Mouse (Mus musculus) right cerebral cortex, adult 18-20 months (tissue): Measurements from ENCODE around the gene Nr3c2.

Experiments used
- DNase-seq: peaks from one replicate; pipeline ENCODE4 v3.0.0; 2022; ENCODE audit warnings: mixed read lengths

Nr3c2 gene

DNA sequence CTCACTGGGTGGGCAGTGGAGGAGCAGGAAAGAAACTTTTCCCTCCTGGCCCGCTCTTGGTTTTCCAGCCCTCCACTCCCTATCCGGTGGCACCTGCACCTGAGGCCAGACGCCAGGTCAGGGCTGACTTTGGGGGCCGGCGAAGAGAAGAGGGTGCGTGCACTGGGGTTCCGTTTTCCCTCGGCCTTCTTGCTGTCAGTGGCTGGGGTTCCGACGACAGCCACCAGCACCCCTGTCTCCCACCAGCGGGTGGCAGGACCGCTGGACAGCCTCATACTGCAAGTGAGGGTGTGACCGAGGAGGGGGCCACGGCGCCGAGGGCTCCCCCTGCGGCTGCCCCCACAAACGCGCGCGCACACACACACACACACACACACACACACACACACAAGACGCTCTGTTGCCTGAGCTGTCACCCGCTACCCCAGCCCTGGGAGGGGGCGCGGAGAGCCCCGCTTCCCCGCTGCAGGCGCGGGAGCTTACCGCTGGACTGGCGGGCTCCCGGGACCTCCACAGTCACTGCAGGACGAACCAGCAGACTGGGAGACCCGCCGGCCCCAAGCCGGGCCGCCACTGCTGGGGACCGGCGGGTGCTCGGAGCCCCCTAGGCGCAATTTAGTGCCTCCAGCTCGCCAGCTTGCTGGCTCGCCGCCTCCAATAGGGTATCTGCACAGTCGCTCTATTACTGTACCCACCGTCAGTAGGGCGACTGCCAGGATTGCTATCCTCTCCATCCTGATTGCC lies at the start of gene Nr3c2:
Gene Nr3c2, plus strand, starts transcription at position 32 of the 744 bp plus-strand sequence.
- peak; percentile 62 for DNase-seq

DNA sequence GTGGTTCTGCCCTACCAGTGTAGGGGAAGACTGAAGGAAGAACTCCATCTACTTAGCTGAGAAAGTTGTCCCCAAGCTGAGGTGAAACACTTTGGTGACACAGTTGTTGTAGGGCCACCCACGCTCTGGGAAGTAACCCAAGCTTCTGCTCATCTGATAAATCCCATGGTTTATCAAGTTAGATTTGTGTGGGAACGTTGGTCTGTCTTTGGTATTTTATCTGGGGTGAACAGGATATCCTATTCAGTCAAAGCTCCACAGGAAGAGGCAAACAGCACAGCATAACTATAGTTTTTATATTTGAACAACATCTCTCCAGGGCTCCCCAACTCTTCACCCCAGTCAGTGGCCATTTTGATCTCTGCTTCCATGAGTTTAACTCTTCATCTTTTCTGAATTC lies 40.7 kb upstream of the Nr3c2 start:
- DNase-seq, result no peak

DNA sequence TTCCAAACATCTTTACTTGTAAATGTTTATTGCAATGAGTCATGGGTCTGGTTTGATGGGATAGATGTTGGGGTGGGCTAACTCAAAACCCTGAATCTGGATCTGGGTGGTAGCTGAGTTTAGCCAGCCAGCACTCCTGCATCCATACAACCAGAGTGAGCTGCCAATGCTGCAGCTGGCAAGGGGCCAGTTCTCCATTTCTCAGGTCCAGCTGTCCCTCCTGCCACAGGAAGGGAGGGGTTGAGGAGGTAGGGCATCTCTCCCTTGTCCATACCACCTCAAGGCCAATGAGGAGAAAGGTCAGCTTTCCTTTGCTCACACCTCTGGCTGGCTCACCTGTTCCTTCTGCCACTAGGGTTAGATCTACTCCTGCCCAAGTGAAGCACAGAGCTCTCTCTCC lies 39.5 kb upstream of the Nr3c2 start:
- no peak for DNase-seq

- no peak for DNase-seq
Measured at GRCm38 (mm10) chr8:76863066-76863465, 36.2 kb upstream of the Nr3c2 start.

GRCm38 (mm10) chr8:76876809-76877208 lies 22.4 kb upstream of the Nr3c2 start:
- DNase-seq, result peak; percentile 49

- DNase-seq, result no peak
Measured at GRCm38 (mm10) chr8:76897050-76897449, 2.2 kb upstream of the Nr3c2 start.

- peak; percentile 70 for DNase-seq
Measured at GRCm38 (mm10) chr8:76898721-76899410, 376 bp upstream of the Nr3c2 start.

DNA sequence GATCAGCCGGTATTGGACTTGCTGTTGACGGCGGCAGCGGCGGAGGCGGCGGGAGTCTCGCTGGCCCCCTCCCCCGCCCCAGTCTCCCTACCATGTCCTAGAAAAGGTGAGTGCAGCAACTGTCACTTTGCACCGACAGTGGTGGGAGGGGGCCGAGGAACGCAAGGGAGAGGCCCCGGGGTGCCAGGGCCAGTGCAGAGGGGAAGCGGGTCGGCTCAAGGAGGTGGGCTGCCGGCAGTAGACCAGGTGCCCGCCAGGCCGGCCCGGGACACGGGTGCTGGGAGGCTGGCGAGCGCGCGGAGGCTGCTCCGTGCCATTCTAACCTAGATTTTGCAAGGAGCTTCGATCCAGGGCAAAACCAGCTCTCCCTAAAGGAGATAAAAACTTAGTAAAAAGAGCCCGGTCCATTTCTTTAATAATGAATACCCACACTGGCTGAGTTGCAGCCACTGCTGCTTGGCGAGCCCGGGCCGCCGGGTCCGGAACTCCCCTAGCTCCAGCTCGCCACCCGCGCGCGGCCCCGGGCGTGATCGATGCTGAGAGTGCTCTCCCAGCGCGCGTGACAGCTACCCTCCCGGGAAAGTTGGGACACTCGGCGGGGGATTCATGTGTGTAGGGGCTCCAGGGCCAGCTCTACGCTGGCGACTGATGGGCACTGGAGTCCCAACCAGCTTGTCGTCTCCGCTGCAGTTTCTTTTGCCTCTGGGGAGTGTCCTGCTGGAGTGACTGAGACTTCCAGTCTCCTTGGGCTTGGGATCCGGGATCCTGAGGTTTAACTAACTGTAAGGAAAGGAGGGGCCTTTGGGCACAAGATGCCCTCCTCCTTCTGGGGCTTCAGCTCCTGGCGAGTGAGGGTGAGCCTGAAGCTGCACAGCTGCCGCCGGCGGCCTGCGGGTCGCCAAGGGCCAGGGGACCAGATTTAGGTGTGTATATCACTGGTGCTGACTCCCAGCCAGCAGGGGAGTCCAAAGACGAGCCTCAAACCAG lies 1.2 kb downstream of the Nr3c2 start:
- DNase-seq, result peak; percentile 54

- DNase-seq, result peak; percentile 99
Measured at GRCm38 (mm10) chr8:76901430-76902204, 2.4 kb downstream of the Nr3c2 start.

- no peak for DNase-seq
Measured at GRCm38 (mm10) chr8:76902205-76903078, 3.2 kb downstream of the Nr3c2 start.

GRCm38 (mm10) chr8:76911206-76911605 lies 12.0 kb downstream of the Nr3c2 start:
- DNase-seq, result no peak

- no peak for DNase-seq
Measured at GRCm38 (mm10) chr8:76912678-76913077, 13.4 kb downstream of the Nr3c2 start.

DNA sequence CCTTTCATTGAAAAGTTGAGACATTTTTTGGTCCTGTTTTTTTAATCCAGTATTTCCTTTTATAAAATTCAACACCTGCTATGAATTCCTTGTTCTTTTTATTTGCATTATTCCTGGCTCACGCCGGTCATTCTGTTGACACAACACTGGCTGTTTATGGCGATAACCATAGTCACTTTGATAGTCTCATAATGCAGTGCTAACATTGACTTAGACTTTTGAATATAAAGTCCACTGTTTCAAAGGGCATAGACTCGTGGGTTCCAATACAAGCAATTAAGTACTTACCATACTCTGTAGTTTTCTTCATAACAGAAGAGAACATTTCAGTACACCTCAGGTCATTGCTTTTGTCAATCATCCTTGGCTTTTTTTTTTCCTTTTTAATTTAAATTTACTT lies 14.0 kb downstream of the Nr3c2 start:
- no peak for DNase-seq

- DNase-seq, result no peak
Measured at GRCm38 (mm10) chr8:76915260-76915659, 16.0 kb downstream of the Nr3c2 start.

DNA sequence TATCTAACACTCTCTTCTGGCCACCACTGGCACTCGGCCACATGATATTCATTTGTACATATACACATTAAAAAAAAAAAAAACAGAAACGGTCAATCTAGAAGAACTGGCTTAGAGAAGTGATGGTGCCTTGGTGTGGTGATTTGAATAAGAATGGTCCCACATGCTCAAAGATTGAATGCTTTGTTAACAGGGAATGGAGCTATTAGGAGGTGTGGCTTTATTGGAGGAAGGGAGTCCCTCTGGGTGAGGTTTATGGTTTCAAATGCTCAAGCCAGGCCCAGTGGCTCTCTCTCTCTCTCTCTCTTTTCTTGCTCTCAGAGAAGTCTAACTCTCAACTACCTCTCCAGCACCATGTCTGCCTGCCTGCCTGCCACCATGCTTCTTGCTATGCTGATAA lies 20.3 kb downstream of the Nr3c2 start:
- no peak for DNase-seq

- no peak for DNase-seq
Measured at GRCm38 (mm10) chr8:76924150-76924549, 24.9 kb downstream of the Nr3c2 start.

DNA sequence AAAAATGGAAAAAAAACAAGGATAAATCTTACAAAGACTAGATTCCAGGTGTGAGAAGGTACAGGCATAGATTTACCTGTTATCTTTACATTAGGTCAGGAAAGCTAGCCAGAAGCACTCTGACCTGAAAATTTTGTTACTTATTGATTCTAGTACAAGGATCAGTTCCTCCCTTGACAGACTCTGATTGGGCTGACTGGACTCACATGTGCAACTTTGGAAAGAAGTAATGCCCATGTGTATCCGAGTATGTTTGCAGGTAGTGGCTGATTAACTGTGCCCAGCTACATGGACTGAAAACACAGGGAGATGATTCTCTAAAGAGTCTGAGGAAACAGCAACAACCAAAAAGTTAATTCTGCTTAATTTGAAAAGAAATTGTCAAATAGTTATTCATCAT lies 29.1 kb downstream of the Nr3c2 start:
- DNase-seq, result no peak

GRCm38 (mm10) chr8:76928808-76929207 lies 29.6 kb downstream of the Nr3c2 start:
- DNase-seq, result no peak

- no peak for DNase-seq
Measured at GRCm38 (mm10) chr8:76965046-76965445, 65.8 kb downstream of the Nr3c2 start.

- no peak for DNase-seq
Measured at GRCm38 (mm10) chr8:76971187-76971586, 71.9 kb downstream of the Nr3c2 start.

- no peak for DNase-seq
Measured at GRCm38 (mm10) chr8:76971761-76972404, 72.6 kb downstream of the Nr3c2 start.
